Mouse (Mus musculus) ES-Bruce4 (cell line): ENCODE measurements around the gene Rab21.

Experiments
- CTCF ChIP-seq: IDR thresholded peaks from one replicate; pipeline ENCODE4 v1.8.1; 2011; ENCODE audit warnings: low read depth, low read length
- EP300 ChIP-seq: IDR thresholded peaks from 2 replicates; pipeline ENCODE4 v1.6.1; 2011; ENCODE audit warnings: low read depth, low read length; ENCODE audit not compliant: insufficient read depth
- POLR2A ChIP-seq: IDR thresholded peaks from one replicate; pipeline ENCODE4 v1.8.1; 2011; ENCODE audit warnings: low read length; ENCODE audit not compliant: insufficient read depth

GRCm38 (mm10) chr10:115253521-115253920, 61.9 kb downstream of the Rab21 start:
- TF ChIP-seq CTCF: no peak
- no peak for TF ChIP-seq POLR2A
- no peak for TF ChIP-seq EP300
